Mouse (Mus musculus) splenic B cell, adult 2 months (primary cell): ENCODE data around the gene Slc8a3.

ENCODE experiments used
- DNase-seq: peaks from one replicate; pipeline ENCODE4 v3.0.0-alpha.2; 2011; ENCODE audit warnings: low read depth, low spot score
- H3K27me3 ChIP-seq: 2 replicates; pipeline ENCODE4 v1.6.1; 2012; ENCODE audit warnings: mild to moderate bottlenecking, low read length, moderate library complexity, mixed read lengths; ENCODE audit not compliant: control insufficient read depth, poor library complexity, insufficient read depth, severe bottlenecking
- H3K36me3 ChIP-seq: 2 replicates; pipeline ENCODE4 v1.6.1; 2012; ENCODE audit warnings: mild to moderate bottlenecking, low read length, moderate library complexity, mixed read lengths; ENCODE audit not compliant: control insufficient read depth, poor library complexity, insufficient read depth, severe bottlenecking

Gene Slc8a3

DNA sequence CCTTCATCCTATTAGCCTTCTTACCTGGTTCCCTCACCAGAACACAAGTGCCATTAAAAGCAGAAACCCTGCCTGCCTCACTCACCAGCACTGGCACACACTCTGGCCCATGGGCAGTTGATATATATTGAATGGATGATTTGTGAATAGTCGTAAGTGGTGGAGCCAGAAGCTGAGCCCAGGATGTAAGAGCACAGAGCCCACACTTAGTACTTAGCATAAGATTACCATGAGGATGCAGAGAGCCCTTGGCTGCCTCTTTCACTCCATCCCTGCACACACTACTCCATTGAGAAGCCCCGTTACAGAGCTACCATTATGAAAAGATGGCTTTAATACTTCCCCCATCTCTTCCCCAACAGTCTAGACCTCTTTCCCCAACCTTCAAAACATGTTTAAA lies 108.1 kb downstream of the Slc8a3 start:
- Histone ChIP-seq H3K27me3 (no peaks in the 10 kb centered on the region), H3K36me3 (no peaks in the 10 kb centered on the region)
- no peak for DNase-seq

DNA sequence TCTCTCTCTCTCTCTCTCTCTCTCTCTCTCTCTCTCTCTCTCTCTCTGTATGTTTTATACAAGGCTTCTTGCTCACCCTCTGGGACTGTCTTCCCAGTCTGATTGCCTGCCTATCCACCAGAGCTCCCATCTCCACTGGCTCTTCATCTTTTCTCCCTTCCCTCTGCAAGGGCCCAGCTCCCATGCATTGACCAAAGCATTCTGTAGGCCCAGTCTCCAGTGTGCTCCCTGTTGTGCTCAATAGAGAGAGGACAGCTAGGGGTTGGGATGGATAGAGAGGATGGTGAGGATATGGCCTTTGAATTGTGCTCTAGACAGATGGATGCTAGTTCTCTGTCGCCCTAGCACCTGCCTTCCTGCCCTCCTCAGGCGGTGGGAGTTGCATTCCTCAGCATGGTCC lies 109.7 kb downstream of the Slc8a3 start:
- no peak for DNase-seq
- no peaks in the 10 kb centered on the region for H3K36me3 ChIP-seq

DNA sequence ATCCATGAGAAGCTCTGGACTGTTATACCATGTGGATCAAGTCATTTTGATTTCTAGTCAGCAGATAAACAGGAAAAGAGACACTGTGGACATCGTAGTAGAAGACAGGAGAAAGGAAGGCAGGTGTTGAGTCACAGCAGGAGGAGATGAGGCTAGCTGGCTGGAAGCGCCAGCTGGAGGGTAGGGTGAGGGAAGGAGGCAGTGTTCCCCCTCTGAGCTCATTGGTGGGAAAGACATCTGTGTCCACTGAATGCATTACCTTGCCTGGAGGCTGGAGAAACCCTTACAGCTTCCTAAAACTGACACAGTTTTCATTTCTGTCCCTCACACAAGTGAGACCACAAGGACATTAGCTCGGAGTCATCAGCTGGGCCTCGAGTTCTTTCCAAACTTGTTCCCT lies 113.6 kb downstream of the Slc8a3 start:
- DNase-seq: no peak
- no peaks in the 10 kb centered on the region for H3K27me3 ChIP-seq
- no peaks in the 10 kb centered on the region for H3K36me3 ChIP-seq

More for the DNA sequence above, 109.7 kb downstream of the Slc8a3 start:
- no peaks in the 10 kb centered on the region for H3K27me3 ChIP-seq

DNA sequence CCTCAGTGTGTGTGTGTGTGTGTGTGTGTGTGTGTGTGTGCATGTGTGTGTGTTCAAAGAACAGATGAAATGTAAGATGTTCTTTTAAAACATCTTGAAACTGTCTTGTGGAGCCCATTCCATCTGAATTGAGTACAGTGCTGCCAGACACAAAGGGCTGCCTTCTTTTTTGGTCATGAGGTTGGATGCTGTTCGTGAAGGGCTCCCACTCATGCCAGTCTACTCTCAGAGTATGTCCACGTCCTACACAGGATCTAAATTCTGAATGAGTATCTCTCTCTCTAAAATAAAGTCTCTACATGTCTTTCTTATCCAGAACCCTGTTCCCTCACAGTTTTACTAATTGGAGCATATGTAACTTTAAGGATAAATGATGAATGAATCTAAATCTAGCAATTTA lies 124.4 kb downstream of the Slc8a3 start:
- DNase-seq: no peak
- H3K27me3 ChIP-seq: no peaks in the 10 kb centered on the region
- H3K36me3 ChIP-seq: no peaks in the 10 kb centered on the region

DNA sequence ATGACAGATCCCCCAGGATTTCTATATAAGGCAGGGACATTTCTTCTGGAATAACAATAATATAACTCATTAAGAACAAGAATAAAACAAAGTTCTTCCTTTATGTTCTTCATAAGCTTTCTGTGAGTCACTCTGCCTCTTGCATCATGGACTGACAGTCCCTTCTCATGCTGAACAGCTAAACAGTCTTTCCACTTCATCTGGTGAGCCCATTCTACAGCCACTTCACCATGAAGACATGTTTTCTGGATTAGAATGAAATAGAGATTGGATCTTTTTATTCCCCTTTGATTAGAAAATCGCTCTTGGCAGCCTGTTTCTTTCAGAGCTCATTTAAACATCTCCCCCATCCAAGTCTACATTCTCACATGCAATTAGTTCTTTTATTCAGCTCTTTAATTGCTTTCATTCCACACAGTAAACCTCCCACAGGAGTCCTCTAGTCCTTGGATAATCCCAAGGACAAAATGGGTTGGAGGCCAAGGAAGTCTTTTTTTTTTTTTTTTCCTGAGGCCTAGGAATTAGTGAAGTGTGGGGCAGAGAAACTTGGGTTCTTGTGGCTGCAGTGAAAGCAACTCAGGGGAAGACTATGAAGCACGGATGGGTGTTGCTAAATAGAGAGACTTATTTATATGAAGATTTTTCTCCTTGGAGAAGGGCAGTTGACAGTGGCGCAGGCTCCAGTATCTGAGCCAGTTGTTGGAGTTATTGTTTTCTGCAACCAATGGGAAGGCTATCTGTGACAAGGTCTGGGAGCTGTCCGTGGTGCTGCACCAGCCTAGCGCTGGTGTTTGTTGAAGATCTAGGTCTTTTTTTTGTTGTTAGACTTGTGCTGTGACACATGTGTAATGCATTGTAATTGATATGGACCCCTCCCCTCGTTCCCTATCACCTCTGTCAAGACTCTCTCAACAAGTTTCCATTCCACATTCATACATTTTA lies 127.1 kb downstream of the Slc8a3 start:
- no peak for DNase-seq
- Histone ChIP-seq H3K27me3 (no peaks in the 10 kb centered on the region), H3K36me3 (no peaks in the 10 kb centered on the region)

DNA sequence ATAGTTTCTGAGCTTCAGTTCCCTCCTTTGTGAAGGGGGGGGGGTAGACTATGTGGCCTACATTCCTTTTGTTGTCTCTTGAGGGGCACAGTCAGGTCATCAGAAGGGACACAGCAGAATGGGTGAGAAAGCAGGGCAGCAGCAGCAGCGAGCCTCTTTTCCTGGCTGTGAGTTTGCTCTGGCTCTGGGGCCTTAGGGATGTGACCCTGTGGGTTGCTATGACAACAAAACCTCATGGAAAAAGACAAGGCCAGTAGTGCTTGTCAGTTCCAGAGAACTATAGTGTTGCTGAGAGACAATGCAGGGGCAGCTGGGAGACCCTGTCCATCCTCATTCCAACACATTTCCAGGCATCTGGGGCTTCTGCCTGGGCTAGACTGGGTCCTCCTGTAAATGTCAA lies 129.8 kb downstream of the Slc8a3 start:
- DNase-seq: no peak
- Histone ChIP-seq H3K27me3 (no peaks in the 10 kb centered on the region), H3K36me3 (no peaks in the 10 kb centered on the region)

DNA sequence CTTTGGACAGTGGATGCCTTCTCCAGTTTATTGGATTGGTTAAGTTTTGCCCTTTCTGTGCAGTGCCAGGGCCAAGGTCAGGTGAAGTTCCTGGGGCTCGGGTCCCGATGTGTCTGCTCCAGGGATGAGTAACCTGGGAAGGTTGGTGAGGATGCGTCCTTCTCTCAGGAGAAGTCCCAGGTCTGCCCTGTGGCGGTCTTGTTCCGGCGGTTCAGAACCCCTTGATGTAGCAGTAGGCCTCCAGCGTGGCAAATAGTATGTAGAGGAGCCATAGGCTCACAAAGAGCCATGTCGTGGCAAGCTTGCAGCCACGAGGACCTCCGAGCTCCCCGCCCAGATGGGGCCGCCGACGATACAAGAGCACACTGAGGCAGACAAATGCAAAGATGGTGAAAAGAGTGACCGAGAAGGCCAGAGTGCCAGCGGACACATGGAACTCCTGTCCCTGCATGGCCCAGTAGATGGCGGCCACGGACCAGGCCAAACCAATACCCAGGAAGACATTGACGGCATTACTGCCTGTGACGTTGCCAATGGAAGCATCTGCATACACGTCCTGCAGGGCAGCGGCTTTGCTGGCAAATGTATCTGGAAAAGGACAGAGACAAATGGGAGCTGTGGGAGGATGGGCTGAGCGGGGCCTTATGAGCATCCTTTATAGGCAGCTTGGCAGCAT lies 133.6 kb downstream of the Slc8a3 start:
- DNase-seq: peak; percentile 5
- H3K27me3 ChIP-seq: no peaks in the 10 kb centered on the region

DNA sequence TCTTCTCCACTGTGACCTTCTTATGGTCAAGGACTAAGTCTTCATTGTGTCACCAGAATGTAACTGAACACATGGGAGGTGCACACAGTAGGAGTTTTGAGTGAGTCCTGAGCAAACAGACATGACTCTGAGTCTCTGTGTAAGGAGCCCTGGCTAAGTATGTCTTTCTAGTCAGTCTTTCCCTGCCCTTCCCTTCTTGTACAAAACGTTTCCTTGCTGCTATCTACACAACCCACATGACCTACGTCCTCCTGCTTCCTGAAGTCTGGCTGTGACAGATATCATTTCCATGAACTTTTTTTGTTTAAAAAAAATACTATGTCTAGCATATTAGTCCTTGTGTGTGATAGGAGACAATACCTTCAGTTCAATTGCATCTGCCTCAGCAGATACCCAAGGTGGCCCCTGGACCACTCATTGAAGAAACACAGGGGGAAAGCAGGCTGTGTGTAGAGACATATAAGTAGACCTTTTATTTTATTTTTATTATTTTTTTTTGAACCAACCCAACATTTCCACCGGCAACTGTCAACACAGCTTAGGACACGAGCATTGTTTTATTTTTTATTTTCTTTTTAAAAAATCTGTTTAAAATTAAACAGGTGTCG lies 135.4 kb downstream of the Slc8a3 start:
- no peak for DNase-seq
- Histone ChIP-seq H3K36me3 (no peaks in the 10 kb centered on the region), H3K27me3 (no peaks in the 10 kb centered on the region)

More for the DNA sequence above, 133.6 kb downstream of the Slc8a3 start:
- no peaks in the 10 kb centered on the region for H3K36me3 ChIP-seq

DNA sequence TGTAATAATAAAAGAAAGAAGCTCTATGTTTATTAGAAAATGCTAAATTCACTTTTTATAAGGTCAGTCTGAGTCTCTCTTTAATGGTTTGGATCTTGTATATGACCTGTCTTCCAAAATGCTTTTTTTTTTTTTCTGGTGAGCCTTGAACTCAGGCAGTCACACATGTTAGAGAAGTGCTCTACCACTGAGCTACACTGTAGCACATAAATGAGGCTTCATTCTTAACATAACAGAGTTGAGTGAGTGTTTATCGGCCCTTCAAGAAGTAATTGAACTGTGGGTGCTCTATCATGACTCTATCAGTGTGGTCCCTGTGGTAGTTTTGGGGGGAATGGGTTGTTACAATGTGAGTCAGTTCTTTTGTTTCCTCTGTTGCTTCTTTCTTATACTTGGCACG lies 139.0 kb downstream of the Slc8a3 start:
- Histone ChIP-seq H3K27me3 (no peaks in the 10 kb centered on the region), H3K36me3 (no peaks in the 10 kb centered on the region)
- no peak for DNase-seq

DNA sequence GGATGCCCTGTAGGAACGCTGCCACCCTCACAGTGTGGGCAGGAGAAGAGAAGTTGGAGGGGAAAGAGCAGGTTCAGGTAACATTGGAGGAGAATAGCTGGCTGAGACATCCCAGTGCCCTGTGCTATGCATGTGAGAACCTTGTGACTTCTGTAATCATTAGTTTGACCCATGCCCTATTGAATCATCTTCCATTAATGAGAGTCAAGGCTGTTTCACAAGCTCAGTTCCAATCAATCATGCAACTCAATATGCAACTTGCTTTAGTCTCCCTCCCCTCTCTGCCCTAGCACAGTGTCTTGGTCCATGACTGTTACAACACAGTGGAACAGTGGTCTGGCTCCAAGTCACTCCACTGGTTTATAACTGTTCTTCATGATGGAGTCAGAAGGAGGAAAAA lies 143.3 kb downstream of the Slc8a3 start:
- Histone ChIP-seq H3K36me3 (no peaks in the 10 kb centered on the region), H3K27me3 (no peaks in the 10 kb centered on the region)
- no peak for DNase-seq

DNA sequence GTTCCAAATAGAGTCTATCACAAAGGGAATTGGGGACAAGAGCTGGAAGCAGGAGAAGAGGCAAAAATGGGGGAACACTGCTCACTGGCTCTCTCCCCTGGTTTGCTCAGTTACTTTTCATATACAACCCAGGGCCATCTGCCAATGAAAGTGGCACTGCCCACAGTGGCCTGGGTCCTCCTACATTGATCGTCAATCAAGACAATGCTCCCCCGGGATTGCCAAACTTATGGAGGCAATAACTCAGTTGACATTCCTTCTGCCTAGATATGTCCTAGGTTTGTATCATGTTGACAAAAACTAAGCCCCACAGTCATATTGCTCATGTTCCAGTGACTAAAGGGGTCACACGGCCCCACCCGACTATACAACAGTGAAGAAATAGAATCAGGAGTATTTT lies 144.0 kb downstream of the Slc8a3 start:
- Histone ChIP-seq H3K36me3 (no peaks in the 10 kb centered on the region), H3K27me3 (no peaks in the 10 kb centered on the region)
- no peak for DNase-seq

DNA sequence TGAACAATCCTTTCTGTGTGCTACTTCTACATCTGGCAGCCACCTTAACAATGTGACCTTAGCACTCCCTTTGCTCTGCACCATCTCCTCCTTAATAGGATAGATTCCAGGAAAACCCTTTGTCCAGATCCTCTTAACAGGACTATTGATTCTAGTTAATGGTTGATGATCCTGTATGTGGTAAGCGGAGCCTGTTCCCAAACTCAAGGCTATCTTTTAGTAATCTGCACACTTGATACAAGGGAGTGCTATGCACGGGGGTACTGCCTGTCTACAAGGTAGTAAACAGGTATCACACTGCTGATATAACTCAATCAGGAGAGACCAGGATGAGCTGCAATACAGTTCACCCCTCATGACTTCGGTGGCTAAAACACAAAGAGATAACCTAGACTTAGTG lies 144.6 kb downstream of the Slc8a3 start:
- no peaks in the 10 kb centered on the region for H3K27me3 ChIP-seq
- H3K36me3 ChIP-seq: no peaks in the 10 kb centered on the region
- no peak for DNase-seq

DNA sequence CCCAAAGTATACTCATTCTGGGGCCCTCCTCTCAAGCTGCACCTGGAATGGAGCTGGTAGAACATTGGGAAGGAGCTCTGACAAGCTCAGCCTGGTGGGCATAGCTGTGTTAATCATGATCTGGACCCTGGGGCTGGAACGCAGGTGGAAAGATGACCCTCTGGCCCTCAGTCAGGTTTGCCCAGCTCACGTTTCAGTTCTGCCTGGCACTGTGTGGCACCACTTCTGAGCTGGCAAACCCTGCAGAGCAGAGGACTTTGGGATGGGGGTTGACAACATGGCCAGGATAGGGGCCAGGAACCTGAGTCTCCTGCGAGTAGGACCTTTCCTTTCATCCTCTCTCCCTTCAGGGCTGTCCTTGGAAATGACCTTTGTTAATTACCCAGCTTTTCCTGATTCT lies 146.3 kb downstream of the Slc8a3 start:
- no peak for DNase-seq
- H3K27me3 ChIP-seq: no peaks in the 10 kb centered on the region
- no peaks in the 10 kb centered on the region for H3K36me3 ChIP-seq

DNA sequence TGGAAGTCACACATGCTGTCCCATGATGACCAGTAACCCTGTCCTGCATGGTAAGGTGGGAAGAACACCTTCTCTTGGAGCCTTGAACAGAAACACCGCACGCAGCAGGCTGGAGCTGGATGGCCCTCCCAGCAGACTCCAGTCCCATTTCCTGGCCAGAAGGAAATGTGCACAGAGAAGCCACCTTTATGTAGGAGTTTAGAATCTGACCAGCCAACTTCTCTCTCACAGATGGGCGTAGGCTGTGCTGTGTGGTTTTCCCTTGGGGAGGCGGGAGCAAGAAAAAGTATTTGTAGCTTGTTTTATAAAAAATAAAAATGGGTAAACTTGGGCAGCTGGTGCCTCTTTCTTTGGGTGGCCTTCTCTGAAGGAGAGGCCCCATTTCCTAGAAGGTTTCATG lies 146.9 kb downstream of the Slc8a3 start:
- H3K36me3 ChIP-seq: no peaks in the 10 kb centered on the region
- no peaks in the 10 kb centered on the region for H3K27me3 ChIP-seq
- DNase-seq: no peak

DNA sequence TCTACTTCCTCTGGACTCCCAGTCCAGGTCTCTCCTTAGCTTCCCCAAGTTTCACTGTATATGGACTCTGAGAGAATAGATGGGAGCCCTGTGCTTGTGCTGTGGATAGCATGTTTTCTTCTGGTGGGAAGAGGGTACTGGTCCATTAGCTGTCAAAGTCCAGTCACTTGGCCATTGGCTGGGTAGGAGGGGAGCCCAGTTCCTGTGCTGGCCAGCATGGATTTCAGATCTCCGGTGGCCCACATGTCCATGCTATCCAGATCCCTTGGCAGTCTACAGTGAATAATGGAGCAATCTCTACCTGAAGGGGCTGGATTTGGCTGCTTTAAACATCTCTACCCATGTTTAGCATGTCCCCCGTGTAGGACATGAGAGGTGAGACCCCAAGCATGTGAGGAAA lies 148.0 kb downstream of the Slc8a3 start:
- no peaks in the 10 kb centered on the region for H3K36me3 ChIP-seq
- DNase-seq: no peak
- H3K27me3 ChIP-seq: no peaks in the 10 kb centered on the region
